Mouse (Mus musculus): ENCODE data around the gene Ptprcap. TPM values are rescaled to one million over a fixed set of nuclear protein-coding genes. Genes with fewer than 3 reads are reported as not detected.

Gene Ptprcap
- polyA plus RNA-seq, 1 experiment from 2014 or later = 5.1 TPM

- Histone ChIP-seq H3K27me3 (replicated peaks; ENCODE audit: control insufficient read depth, insufficient read depth, low read length) (no peaks in the 10 kb centered on the region), H3K4me2 (ENCODE audit: low read depth, low read length) (no peak overlapping the region), H3K9ac (ENCODE audit: low read depth, low read length) (no peak overlapping the region), H3K27ac (replicated peaks; ENCODE audit: low read depth, low read length) (no peak overlapping the region), H3K36me3 (ENCODE audit: control insufficient read depth, insufficient read depth, low read length) (no peaks in the 10 kb centered on the region), H3K9me3 (ENCODE audit: control insufficient read depth, low read length) (no peaks in the 10 kb centered on the region), H3K4me1 (ENCODE audit: control insufficient read depth, insufficient read depth, low read length) (no peaks in the 10 kb centered on the region), H3K4me3 (ENCODE audit: low read depth, low read length) (no peak overlapping the region)
- WGBS = 69% methylated on average over 6 of the region's 6 CpGs
- DNase-seq (ENCODE audit: low spot score) (no peak), ATAC-seq (ENCODE audit: low read depth) (no peak)
Observed at GRCm38 (mm10) chr19:4140147-4140546, 13.3 kb upstream of the Ptprcap start.

GRCm38 (mm10) chr19:4142416-4143173 is 10.8 kb upstream of the Ptprcap start:
- Histone ChIP-seq H3K27me3 (replicated peaks; ENCODE audit: control insufficient read depth, insufficient read depth, low read length) (no peaks in the 10 kb centered on the region), H3K9me3 (ENCODE audit: control insufficient read depth, low read length) (no peaks in the 10 kb centered on the region), H3K36me3 (ENCODE audit: control insufficient read depth, insufficient read depth, low read length) (no peaks in the 10 kb centered on the region), H3K27ac (replicated peaks; ENCODE audit: low read depth, low read length) (no peak overlapping the region), H3K4me1 (ENCODE audit: control insufficient read depth, insufficient read depth, low read length) (no peaks in the 10 kb centered on the region), H3K9ac (ENCODE audit: low read depth, low read length) (no peak overlapping the region), H3K4me2 (ENCODE audit: low read depth, low read length) (no peak overlapping the region), H3K4me3 (ENCODE audit: low read depth, low read length) (no peak overlapping the region)
- 89% methylated on average over 18 of the region's 18 CpGs for WGBS
- ATAC-seq (ENCODE audit: low read depth) (no peak), DNase-seq (ENCODE audit: low spot score) (no peak)

GRCm38 (mm10) chr19:4143759-4144268 is 9.6 kb upstream of the Ptprcap start, which contains the start of gene Cabp4:
TSS of gene Cabp4 (minus strand) at chr19:4144033.
- H3K9me3 ChIP-seq (ENCODE audit: control insufficient read depth, low read length) = no peaks in the 10 kb centered on the region
- H3K4me2 ChIP-seq (ENCODE audit: low read depth, low read length) = no peak within 1 kb of the TSS
- H3K4me3 ChIP-seq (ENCODE audit: low read depth, low read length) = no peak within 1 kb of the TSS
- no peak within 1 kb of the TSS for H3K27ac ChIP-seq (replicated peaks; ENCODE audit: low read depth, low read length)
- no peaks in the 10 kb centered on the region for H3K36me3 ChIP-seq (ENCODE audit: control insufficient read depth, insufficient read depth, low read length)
- no peak within 1 kb of the TSS for H3K9ac ChIP-seq (ENCODE audit: low read depth, low read length)
- WGBS = 88% methylated on average over 7 of the region's 7 CpGs
- no peak for ATAC-seq (ENCODE audit: low read depth)
- DNase-seq (ENCODE audit: low spot score) = no peak
- peaks cover 5% of the 10 kb centered on the region; the same call in 1 of the 2 replicates for H3K4me1 ChIP-seq (ENCODE audit: control insufficient read depth, insufficient read depth, low read length)
- H3K27me3 ChIP-seq (replicated peaks; ENCODE audit: control insufficient read depth, insufficient read depth, low read length) = no peaks in the 10 kb centered on the region

GRCm38 (mm10) chr19:4144550-4145498 is 8.6 kb upstream of the Ptprcap start:
- DNase-seq (ENCODE audit: low spot score) = no peak
- no peak overlapping the region for H3K4me2 ChIP-seq (ENCODE audit: low read depth, low read length)
- WGBS = 72% methylated on average over 16 of the region's 16 CpGs
- peaks cover 11% of the 10 kb centered on the region; the same call in 1 of the 2 replicates for H3K4me1 ChIP-seq (ENCODE audit: control insufficient read depth, insufficient read depth, low read length)
- no peaks in the 10 kb centered on the region for H3K9me3 ChIP-seq (ENCODE audit: control insufficient read depth, low read length)
- no peak overlapping the region for H3K27ac ChIP-seq (replicated peaks; ENCODE audit: low read depth, low read length)
- no peak for ATAC-seq (ENCODE audit: low read depth)
- H3K9ac ChIP-seq (ENCODE audit: low read depth, low read length) = no peak overlapping the region
- no peak overlapping the region for H3K4me3 ChIP-seq (ENCODE audit: low read depth, low read length)
- no peaks in the 10 kb centered on the region for H3K27me3 ChIP-seq (replicated peaks; ENCODE audit: control insufficient read depth, insufficient read depth, low read length)
- H3K36me3 ChIP-seq (ENCODE audit: control insufficient read depth, insufficient read depth, low read length) = peaks cover under 1% of the 10 kb centered on the region; the same call in 1 of the 2 replicates

- Histone ChIP-seq H3K9ac (ENCODE audit: low read depth, low read length) (no peak overlapping the region), H3K27ac (replicated peaks; ENCODE audit: low read depth, low read length) (no peak overlapping the region), H3K4me1 (ENCODE audit: control insufficient read depth, insufficient read depth, low read length) (peaks cover 11% of the 10 kb centered on the region; the same call in 1 of the 2 replicates), H3K4me2 (ENCODE audit: low read depth, low read length) (no peak overlapping the region), H3K9me3 (ENCODE audit: control insufficient read depth, low read length) (no peaks in the 10 kb centered on the region), H3K27me3 (replicated peaks; ENCODE audit: control insufficient read depth, insufficient read depth, low read length) (no peaks in the 10 kb centered on the region), H3K4me3 (ENCODE audit: low read depth, low read length) (no peak overlapping the region), H3K36me3 (ENCODE audit: control insufficient read depth, insufficient read depth, low read length) (peaks cover 12% of the 10 kb centered on the region)
- ATAC-seq (ENCODE audit: low read depth) (no peak), DNase-seq (ENCODE audit: low spot score) (no peak)
- WGBS = 90% methylated on average over 5 of the region's 5 CpGs
Observed at GRCm38 (mm10) chr19:4145936-4146335, 7.5 kb upstream of the Ptprcap start.

- H3K9me3 ChIP-seq (ENCODE audit: control insufficient read depth, low read length) = no peaks in the 10 kb centered on the region
Observed at GRCm38 (mm10) chr19:4146366-4147021, 6.9 kb upstream of the Ptprcap start.

GRCm38 (mm10) chr19:4147022-4147405 is 6.4 kb upstream of the Ptprcap start:
- Histone ChIP-seq H3K27me3 (replicated peaks; ENCODE audit: control insufficient read depth, insufficient read depth, low read length) (no peaks in the 10 kb centered on the region), H3K27ac (replicated peaks; ENCODE audit: low read depth, low read length) (no peak overlapping the region), H3K9me3 (ENCODE audit: control insufficient read depth, low read length) (no peaks in the 10 kb centered on the region), H3K36me3 (ENCODE audit: control insufficient read depth, insufficient read depth, low read length) (peaks cover 19% of the 10 kb centered on the region), H3K9ac (ENCODE audit: low read depth, low read length) (no peak overlapping the region), H3K4me2 (ENCODE audit: low read depth, low read length) (no peak overlapping the region), H3K4me1 (ENCODE audit: control insufficient read depth, insufficient read depth, low read length) (peaks cover 11% of the 10 kb centered on the region; the same call in 1 of the 2 replicates), H3K4me3 (ENCODE audit: low read depth, low read length) (no peak overlapping the region)
- ATAC-seq (ENCODE audit: low read depth) (no peak), DNase-seq (ENCODE audit: low spot score) (no peak)
- WGBS = 49% methylated on average over 3 of the region's 3 CpGs

More at GRCm38 (mm10) chr19:4146366-4147021, 6.9 kb upstream of the Ptprcap start:
- Histone ChIP-seq H3K27ac (replicated peaks; ENCODE audit: low read depth, low read length) (no peak overlapping the region), H3K4me3 (ENCODE audit: low read depth, low read length) (no peak overlapping the region), H3K4me2 (ENCODE audit: low read depth, low read length) (no peak overlapping the region), H3K27me3 (replicated peaks; ENCODE audit: control insufficient read depth, insufficient read depth, low read length) (no peaks in the 10 kb centered on the region), H3K4me1 (ENCODE audit: control insufficient read depth, insufficient read depth, low read length) (peaks cover 11% of the 10 kb centered on the region; the same call in 1 of the 2 replicates), H3K9ac (ENCODE audit: low read depth, low read length) (no peak overlapping the region), H3K36me3 (ENCODE audit: control insufficient read depth, insufficient read depth, low read length) (peaks cover 17% of the 10 kb centered on the region)
- ATAC-seq (ENCODE audit: low read depth) = no peak
- DNase-seq (ENCODE audit: low spot score) = no peak
- WGBS = 59% methylated on average over 12 of the region's 12 CpGs
